Mouse (Mus musculus): Measurements from ENCODE around the gene Itgb7. TPM values are rescaled to one million over a fixed set of nuclear protein-coding genes. Genes with fewer than 3 reads are reported as not detected.
A peak's percentile ranks its signal among the peaks of the same experiment; 100 is the strongest.

Itgb7 gene
- polyA plus RNA-seq, 1 experiment from 2014 or later, result 4.3 TPM

DNA sequence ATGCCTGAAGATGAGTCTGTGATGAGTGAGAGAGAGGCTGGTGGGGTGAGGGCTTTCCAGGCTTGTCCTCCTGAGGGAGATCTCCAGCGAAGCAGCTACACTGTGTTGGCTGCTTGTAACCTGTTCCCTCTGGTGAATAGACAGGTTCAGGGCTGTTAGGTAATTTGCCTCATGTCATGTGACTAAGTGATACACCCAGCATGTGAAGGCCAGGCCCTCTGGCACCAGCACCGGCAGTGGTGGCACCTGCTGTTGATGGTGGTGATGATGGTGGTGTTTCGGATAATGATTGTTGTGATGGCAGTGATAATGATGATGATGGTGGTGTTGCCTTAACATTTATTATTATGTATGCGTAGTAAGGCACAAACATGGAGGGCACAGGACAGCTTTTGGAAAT lies 20.9 kb downstream of the Itgb7 start:
- no peak overlapping the region for H3K4me3 ChIP-seq (ENCODE audit: low read depth, low read length)
- no peak overlapping the region for H3K9ac ChIP-seq (replicated peaks; ENCODE audit: low read depth)
- H3K27me3 ChIP-seq (replicated peaks; ENCODE audit: insufficient read depth, low read length), result no peaks in the 10 kb centered on the region
- no peaks in the 10 kb centered on the region for H3K9me3 ChIP-seq (ENCODE audit: low read length)
- no peak overlapping the region for H3K27ac ChIP-seq (ENCODE audit: low read length)
- no peak overlapping the region for H3K4me2 ChIP-seq (replicated peaks; ENCODE audit: low read depth, low read length)
- TF ChIP-seq CTCF (IDR thresholded peaks at IDR 0.05) (no peak), EP300 (IDR thresholded peaks at IDR 0.05) (no peak)
- 90% methylated on average over 4 of the region's 4 CpGs for WGBS
- 0 out of 2 replicates have a peak, but pooled peaks cover 10% of the 10 kb centered on the region for H3K4me1 ChIP-seq (ENCODE audit: insufficient read depth, low read depth, low read length)
- DNase-seq (ENCODE audit: low spot score) (no peak), ATAC-seq (no peak)
- peaks cover 41% of the 10 kb centered on the region; the same call in 1 of the 2 replicates for H3K36me3 ChIP-seq (ENCODE audit: insufficient read depth, low read length)

DNA sequence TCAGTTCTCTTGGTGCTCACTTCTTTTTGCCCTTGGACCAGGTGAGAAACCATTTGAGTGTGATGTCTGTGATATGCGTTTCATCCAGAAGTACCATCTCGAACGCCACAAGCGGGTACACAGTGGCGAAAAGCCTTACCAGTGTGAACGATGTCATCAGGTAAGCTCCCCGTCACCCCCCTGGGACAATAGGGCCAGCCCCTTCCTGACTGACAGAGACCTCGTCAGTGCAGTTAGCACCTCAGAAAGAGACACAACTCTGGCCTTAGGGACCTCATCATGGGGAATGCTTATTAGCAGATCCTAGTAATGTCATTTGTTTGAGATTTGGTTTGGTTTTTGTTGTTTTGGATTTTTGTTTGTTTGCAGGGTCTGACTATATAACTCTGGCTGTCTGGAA lies 22.6 kb downstream of the Itgb7 start:
- peaks cover 41% of the 10 kb centered on the region; the same call in 1 of the 2 replicates for H3K36me3 ChIP-seq (ENCODE audit: insufficient read depth, low read length)

GRCm38 (mm10) chr15:102208092-102208561 lies 23.6 kb downstream of the Itgb7 start:
- Histone ChIP-seq H3K9ac (replicated peaks; ENCODE audit: low read depth) (no peak overlapping the region), H3K36me3 (ENCODE audit: insufficient read depth, low read length) (peaks cover 35% of the 10 kb centered on the region; the same call in 1 of the 2 replicates), H3K4me3 (ENCODE audit: low read depth, low read length) (no peak overlapping the region), H3K9me3 (ENCODE audit: low read length) (no peaks in the 10 kb centered on the region), H3K27me3 (replicated peaks; ENCODE audit: insufficient read depth, low read length) (no peaks in the 10 kb centered on the region), H3K4me1 (ENCODE audit: insufficient read depth, low read depth, low read length) (peaks cover 19% of the 10 kb centered on the region; the same call in 1 of the 2 replicates), H3K27ac (ENCODE audit: low read length) (no peak overlapping the region), H3K4me2 (replicated peaks; ENCODE audit: low read depth, low read length) (no peak overlapping the region)
- DNase-seq (ENCODE audit: low spot score), result no peak
- WGBS, result 71% methylated on average over 9 of the region's 9 CpGs
- no peak for ATAC-seq
- TF ChIP-seq EP300 (IDR thresholded peaks at IDR 0.05) (no peak), CTCF (IDR thresholded peaks at IDR 0.05) (no peak)

More for the DNA sequence above, 22.6 kb downstream of the Itgb7 start:
- WGBS, result 89% methylated on average over 8 of the region's 8 CpGs
- TF ChIP-seq CTCF (IDR thresholded peaks at IDR 0.05), result no peak
- no peak for TF ChIP-seq EP300 (IDR thresholded peaks at IDR 0.05)
- Histone ChIP-seq H3K4me2 (replicated peaks; ENCODE audit: low read depth, low read length) (no peak overlapping the region), H3K27ac (ENCODE audit: low read length) (no peak overlapping the region), H3K9ac (replicated peaks; ENCODE audit: low read depth) (no peak overlapping the region), H3K4me1 (ENCODE audit: insufficient read depth, low read depth, low read length) (peaks cover 19% of the 10 kb centered on the region; the same call in 1 of the 2 replicates), H3K9me3 (ENCODE audit: low read length) (no peaks in the 10 kb centered on the region), H3K27me3 (replicated peaks; ENCODE audit: insufficient read depth, low read length) (no peaks in the 10 kb centered on the region), H3K4me3 (ENCODE audit: low read depth, low read length) (no peak overlapping the region)
- ATAC-seq, result no peak
- no peak for DNase-seq (ENCODE audit: low spot score)

DNA sequence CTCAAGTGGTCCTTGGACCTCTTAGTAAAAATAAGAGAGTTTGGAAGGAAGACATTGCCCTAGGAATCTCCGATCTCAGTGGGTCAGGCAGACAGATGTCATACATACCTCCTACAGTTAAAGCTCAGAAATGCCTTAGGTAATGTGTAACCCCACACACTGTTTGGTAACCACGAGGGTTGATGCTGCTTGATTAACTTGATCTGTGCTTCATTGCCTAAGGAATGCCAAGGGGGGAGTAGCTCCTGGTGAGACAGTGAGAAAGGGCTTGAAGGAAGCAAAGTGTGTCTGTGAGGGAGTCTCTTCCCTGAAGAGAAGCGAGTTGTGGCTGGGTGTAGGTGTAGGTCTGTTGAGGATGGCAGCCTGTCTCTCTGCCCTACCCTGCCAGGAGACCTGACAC lies 24.4 kb downstream of the Itgb7 start:
- H3K4me1 ChIP-seq (ENCODE audit: insufficient read depth, low read depth, low read length), result peaks cover 24% of the 10 kb centered on the region; the same call in 1 of the 2 replicates
- H3K9me3 ChIP-seq (ENCODE audit: low read length), result no peaks in the 10 kb centered on the region
- DNase-seq (ENCODE audit: low spot score) (no peak), ATAC-seq (no peak)
- H3K4me2 ChIP-seq (replicated peaks; ENCODE audit: low read depth, low read length), result no peak overlapping the region
- H3K27me3 ChIP-seq (replicated peaks; ENCODE audit: insufficient read depth, low read length), result no peaks in the 10 kb centered on the region
- 74% methylated on average over 3 of the region's 3 CpGs for WGBS
- no peak overlapping the region for H3K27ac ChIP-seq (ENCODE audit: low read length)
- H3K9ac ChIP-seq (replicated peaks; ENCODE audit: low read depth), result no peak overlapping the region
- peaks cover 27% of the 10 kb centered on the region; the same call in 1 of the 2 replicates for H3K36me3 ChIP-seq (ENCODE audit: insufficient read depth, low read length)
- no peak overlapping the region for H3K4me3 ChIP-seq (ENCODE audit: low read depth, low read length)
- no peak for TF ChIP-seq EP300 (IDR thresholded peaks at IDR 0.05)
- TF ChIP-seq CTCF (IDR thresholded peaks at IDR 0.05), result no peak

- H3K4me3 ChIP-seq (ENCODE audit: low read depth, low read length), result no peak overlapping the region
- peaks cover 18% of the 10 kb centered on the region; the same call in 1 of the 2 replicates for H3K36me3 ChIP-seq (ENCODE audit: insufficient read depth, low read length)
- DNase-seq (ENCODE audit: low spot score) (peak; percentile 49), ATAC-seq (no peak)
- H3K4me2 ChIP-seq (replicated peaks; ENCODE audit: low read depth, low read length), result peak overlapping the region; percentile 54
- no peak overlapping the region for H3K27ac ChIP-seq (ENCODE audit: low read length)
- no peak overlapping the region for H3K9ac ChIP-seq (replicated peaks; ENCODE audit: low read depth)
- H3K4me1 ChIP-seq (ENCODE audit: insufficient read depth, low read depth, low read length), result peaks cover 24% of the 10 kb centered on the region; the same call in 1 of the 2 replicates
- H3K27me3 ChIP-seq (replicated peaks; ENCODE audit: insufficient read depth, low read length), result no peaks in the 10 kb centered on the region
- TF ChIP-seq CTCF (IDR thresholded peaks at IDR 0.05) (no peak), EP300 (IDR thresholded peaks at IDR 0.05) (no peak)
- H3K9me3 ChIP-seq (ENCODE audit: low read length), result no peaks in the 10 kb centered on the region
- 21% methylated on average over 8 of the region's 8 CpGs for WGBS
Measured at GRCm38 (mm10) chr15:102205779-102206178, 26.0 kb downstream of the Itgb7 start.

DNA sequence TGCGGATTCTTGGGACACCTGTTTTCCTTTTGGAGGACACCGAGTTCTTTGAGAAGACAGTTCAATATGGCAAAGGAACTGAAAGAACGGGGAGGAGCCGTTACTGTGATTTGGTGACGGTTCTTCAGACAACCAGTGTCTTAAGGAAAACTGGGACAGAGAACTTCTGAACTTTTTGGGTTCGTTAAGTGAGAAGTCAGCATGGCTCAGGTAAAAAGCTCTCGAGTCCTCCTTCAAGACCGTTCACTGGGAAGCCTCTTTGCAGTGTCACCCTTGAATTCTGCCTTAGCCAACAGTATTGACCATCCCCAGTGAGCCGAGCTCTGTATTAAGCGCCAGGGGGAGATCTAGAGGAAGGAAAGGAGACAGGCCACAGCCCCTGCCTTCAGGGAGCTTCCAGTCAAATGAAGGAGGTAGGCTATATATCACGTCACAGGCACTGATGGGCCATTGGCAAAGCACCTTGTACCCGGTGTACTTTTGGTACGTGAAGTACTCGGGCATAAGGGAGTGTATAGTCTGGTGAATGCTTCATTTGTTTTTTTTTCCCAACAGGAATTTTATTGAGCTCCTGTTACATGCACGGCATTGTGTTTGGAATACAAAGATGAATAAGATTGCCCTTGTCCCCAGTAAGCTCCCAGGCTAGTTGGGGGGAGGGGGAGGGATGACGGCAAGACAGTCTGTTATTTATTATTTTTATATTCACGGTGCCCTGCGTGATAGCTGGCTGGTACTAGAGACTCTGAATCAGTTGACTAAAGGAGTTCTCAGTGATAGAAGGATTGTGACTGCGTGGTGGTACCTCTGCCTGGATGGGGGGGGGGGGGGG lies 26.9 kb downstream of the Itgb7 start, which contains the start of gene Csad:
Csad (minus strand) TSS at position 51 of the 832 bp plus-strand sequence.
- Histone ChIP-seq H3K4me1 (ENCODE audit: insufficient read depth, low read depth, low read length) (peaks cover 24% of the 10 kb centered on the region; the same call in 1 of the 2 replicates), H3K4me2 (replicated peaks; ENCODE audit: low read depth, low read length) (peak within 1 kb of the TSS; percentile 54), H3K27ac (ENCODE audit: low read length) (peak within 1 kb of the TSS; percentile 100), H3K36me3 (ENCODE audit: insufficient read depth, low read length) (peaks cover 18% of the 10 kb centered on the region; the same call in 1 of the 2 replicates), H3K4me3 (ENCODE audit: low read depth, low read length) (peak within 1 kb of the TSS; percentile 91), H3K9me3 (ENCODE audit: low read length) (no peaks in the 10 kb centered on the region), H3K27me3 (replicated peaks; ENCODE audit: insufficient read depth, low read length) (no peaks in the 10 kb centered on the region), H3K9ac (replicated peaks; ENCODE audit: low read depth) (peak within 1 kb of the TSS; percentile 91)
- TF ChIP-seq EP300 (IDR thresholded peaks at IDR 0.05) (no peak), CTCF (IDR thresholded peaks at IDR 0.05) (0 out of 2 replicates have a peak, but pooled peaks have one; percentile 7)
- no peak for ATAC-seq
- DNase-seq (ENCODE audit: low spot score), result peak; percentile 17
- WGBS, result 31% methylated on average over 19 of the region's 19 CpGs
